Comparison of ENCODE assay signal across 11 mouse cellular contexts in the genomic region with DNA sequence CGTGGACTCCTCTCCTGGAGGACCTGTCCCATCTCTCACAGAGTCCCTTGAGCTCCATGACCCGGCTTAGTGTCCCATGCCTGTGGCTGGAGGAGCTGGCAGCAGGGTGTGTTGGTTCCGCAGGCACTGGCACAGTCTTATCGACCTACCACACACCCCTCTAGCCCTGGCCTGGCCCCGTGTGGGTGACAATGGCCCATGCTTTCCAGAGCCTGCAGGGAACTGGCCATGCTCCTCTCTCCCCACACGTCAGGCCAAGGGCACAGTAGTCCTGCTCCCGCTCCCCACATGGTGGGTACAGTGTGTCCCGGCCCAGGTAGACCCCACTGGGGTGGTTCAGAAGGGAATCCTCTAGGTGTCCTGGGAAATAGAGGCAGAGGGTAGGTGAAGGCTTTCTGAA. TPM values are rescaled to one million over a fixed set of nuclear protein-coding genes. Genes with fewer than 3 reads are reported as not detected.
DNase-seq lines count a peak whose midpoint lies in the region; ATAC-seq and TF ChIP-seq lines count a peak whose summit lies in the region.
"Had no signal": no experiment of that assay in that cellular context is flagged by ENCODE, and none has a peak within 500 bp of the region (broad histone marks: within the 10 kb centered on the region; RNA-seq: fewer than 3 reads in every experiment).

No protein-coding gene starts in this region.

- H3K36me3 ChIP-seq in liver, embryonic 14.5 days (replicated peaks; ENCODE audit: control insufficient read depth, insufficient read depth, low read depth): no peaks in the 10 kb centered on the region

- ATAC-seq in frontal cortex, adult (ENCODE audit: low TSS enrichment): peak; percentile 9; the same call in 1 of the 2 replicates
- ATAC-seq in erythroblast, adult 5-6 weeks (replicated peaks; ENCODE audit: low FRiP score, poor library complexity, severe bottlenecking): peak; percentile 89
- ATAC-seq in liver, embryonic 14.5 days (ENCODE audit: insufficient read depth): peak; percentile 85
- ATAC-seq: forebrain, embryonic 13.5 days had no signal

- WGBS in liver, embryonic 14.5 days (ENCODE audit: insufficient replicate concordance): 59% methylated on average over 8 of the region's 8 CpGs

- no peak overlapping the region for H3K4me3 ChIP-seq in liver, embryonic 14.5 days (ENCODE audit: insufficient read depth in 1 of 2, low read depth in 2 of 2, low read length in 2 of 2)
- H3K4me3 ChIP-seq: forebrain, embryonic 13.5 days; left cerebral cortex, adult 2 months; neural tube, embryonic 12.5 days had no signal

- peak overlapping the region; percentile 27; the same call in 1 of the 2 replicates for H3K27ac ChIP-seq in liver, embryonic 14.5 days
- H3K27ac ChIP-seq: forebrain, embryonic 13.5 days; left cerebral cortex, adult 2 months; neural tube, embryonic 12.5 days had no signal

- H3K9me3 ChIP-seq in liver, embryonic 14.5 days (ENCODE audit: control insufficient read depth, low read length): no peaks in the 10 kb centered on the region
- H3K9me3 ChIP-seq: forebrain, embryonic 13.5 days; neural tube, embryonic 12.5 days had no signal

- H3K4me1 ChIP-seq in liver, embryonic 14.5 days (replicated peaks; ENCODE audit: control insufficient read depth in 2 of 2, insufficient read depth in 2 of 2, low read length in 1 of 2): peaks cover 14 to 20% of the 10 kb centered on the region in 2 experiments
- H3K4me1 ChIP-seq: forebrain, embryonic 13.5 days; neural tube, embryonic 12.5 days had no signal

- peak; percentile 38; the same call in 1 of the 2 replicates for TF ChIP-seq EP300 in liver, embryonic 14.5 days (IDR thresholded peaks at IDR 0.05; ENCODE audit: low read depth)

- peak overlapping the region; percentile 31 for H3K9ac ChIP-seq in liver, embryonic 14.5 days (replicated peaks)
- H3K9ac ChIP-seq: forebrain, embryonic 13.5 days; neural tube, embryonic 12.5 days had no signal

- no peaks in the 10 kb centered on the region for H3K27me3 ChIP-seq in liver, embryonic 14.5 days (ENCODE audit: control insufficient read depth, insufficient read depth, low read length)
- H3K27me3 ChIP-seq: forebrain, embryonic 13.5 days; neural tube, embryonic 12.5 days had no signal

- DNase-seq in frontal cortex, postnatal 10 days (ENCODE audit: low spot score in 2 of 2): no peak
- peak; percentile 49 to 57 (median 57) for DNase-seq in liver, embryonic 14.5 days (ENCODE audit: low read depth in 3 of 3, low spot score in 3 of 3)
- DNase-seq in spleen, postnatal 10 days (ENCODE audit: low spot score in 2 of 2): peak; percentile 61 to 79
- DNase-seq in left cerebral cortex, adult 18-20 months (ENCODE audit: low spot score in 2 of 2): no peak
- DNase-seq in cerebellum, postnatal 4 days (ENCODE audit: low spot score in 2 of 2): no peak
- no peak for DNase-seq in adrenal gland, postnatal 4 days (ENCODE audit: low spot score in 2 of 2)

- H3K4me2 ChIP-seq in liver, embryonic 14.5 days (ENCODE audit: low read depth): peak overlapping the region; percentile 53
- H3K4me2 ChIP-seq: forebrain, embryonic 13.5 days; neural tube, embryonic 12.5 days had no signal

- peak; percentile 34; the same call in 1 of the 2 replicates for TF ChIP-seq CTCF in liver, embryonic 14.5 days (IDR thresholded peaks at IDR 0.05; ENCODE audit: low read depth)

RNA-seq across cellular contexts. Expression of a gene that starts 11.7 kb away (rescaled TPM):
- total RNA-seq in erythroblast, adult 5-6 weeks (2015; ENCODE audit: low replicate concordance): 9.4 and 16.1 TPM in 2 replicates
- total RNA-seq in erythroblast, adult 5-6 weeks (2017; ENCODE audit: low replicate concordance): 5.9 and 9.8 TPM in 2 replicates
- 29.9 and 32.5 TPM in 2 replicates for polyA plus RNA-seq in liver, embryonic 14.5 days (2012; rRNA removed)
- polyA plus RNA-seq in liver, embryonic 14.5 days (2014; fragmentation: Nextera tagmentation; extraction: Ambion mirVana): 36.2 and 43.7 TPM in 2 replicates
- total RNA-seq in left cerebral cortex, adult 18-20 months (2021): 10 to 100 TPM; 11.2 to 12.4 TPM
- 10 to 100 TPM; 26.1 to 26.8 TPM for total RNA-seq in adrenal gland, postnatal 4 days (2021)

RNA-seq across cellular contexts. Expression of a gene that starts 43.1 kb away (rescaled TPM):
- total RNA-seq in erythroblast, adult 5-6 weeks (2015; ENCODE audit: low replicate concordance): 0.38 TPM in 1 of 2 replicates, not detected in the other
- 3.1 and 4.3 TPM in 2 replicates for total RNA-seq in erythroblast, adult 5-6 weeks (2017; ENCODE audit: low replicate concordance)
- 9.8 and 10.9 TPM in 2 replicates for polyA plus RNA-seq in liver, embryonic 14.5 days (2012; rRNA removed)
- polyA plus RNA-seq in liver, embryonic 14.5 days (2014; fragmentation: Nextera tagmentation; extraction: Ambion mirVana): 15.5 and 17.7 TPM in 2 replicates
- 10 to 100 TPM; 17.9 to 26.0 TPM for total RNA-seq in left cerebral cortex, adult 18-20 months (2021)
- total RNA-seq in adrenal gland, postnatal 4 days (2021): 10 to 100 TPM; 38.1 to 43.3 TPM

RNA-seq across cellular contexts. Expression of a gene that starts 43.3 kb away (rescaled TPM):
- 51.5 and 85.9 TPM in 2 replicates for total RNA-seq in erythroblast, adult 5-6 weeks (2015; ENCODE audit: low replicate concordance)
- total RNA-seq in erythroblast, adult 5-6 weeks (2017; ENCODE audit: low replicate concordance): 51.9 and 74.4 TPM in 2 replicates
- 98.4 and 108 TPM in 2 replicates for polyA plus RNA-seq in liver, embryonic 14.5 days (2012; rRNA removed)
- 243 and 246 TPM in 2 replicates for polyA plus RNA-seq in liver, embryonic 14.5 days (2014; fragmentation: Nextera tagmentation; extraction: Ambion mirVana)
- total RNA-seq in left cerebral cortex, adult 18-20 months (2021): 10 to 100 TPM in 1 of 2 experiments, 1 to 10 TPM in 1; 7.9 to 10.6 TPM
- total RNA-seq in adrenal gland, postnatal 4 days (2021): 100 to 1,000 TPM; 168 to 169 TPM

Comparison
In these comparisons a context has a peak if more than half of its experiments do, and no peak if none do; other contexts are left out.
1. ATAC-seq: peak in every context shown above with its lines; median percentile 89 in erythroblast, adult 5-6 weeks; 85 in liver, embryonic 14.5 days; 9 in frontal cortex, adult.
2. DNase-seq: peak in liver, embryonic 14.5 days (3 of 3) and spleen, postnatal 10 days (2 of 2); none in frontal cortex, postnatal 10 days (0 of 2), left cerebral cortex, adult 18-20 months (0 of 2), cerebellum, postnatal 4 days (0 of 2) and adrenal gland, postnatal 4 days (0 of 2).
3. RNA of a gene that starts 43.3 kb away (total RNA-seq): 168 to 169 TPM in adrenal gland, postnatal 4 days and 51.5 to 85.9 TPM in erythroblast, adult 5-6 weeks; 7.9 to 10.6 TPM in left cerebral cortex, adult 18-20 months; every median in the first group is over 4 times any median in the second.